Mouse (Mus musculus) myocyte (in vitro differentiated cells): ENCODE results near the gene Vax2.

Experiments used
- E2F4 ChIP-seq: IDR thresholded peaks from one replicate; pipeline ENCODE4 v1.6.1; 2011; ENCODE audit warnings: mild to moderate bottlenecking, control low read depth, moderate library complexity; ENCODE audit not compliant: insufficient read depth
- MAX ChIP-seq: IDR thresholded peaks from one replicate; pipeline ENCODE4 v1.6.1; 2011; ENCODE audit warnings: low read depth, mild to moderate bottlenecking, control low read depth
- POLR2A ChIP-seq: IDR thresholded peaks from one replicate; pipeline ENCODE4 v1.6.1; 2011; ENCODE audit warnings: low read depth, mild to moderate bottlenecking, control low read depth, moderate library complexity; ENCODE audit not compliant: insufficient read length
- POLR2AphosphoS2 ChIP-seq: IDR thresholded peaks from one replicate; pipeline ENCODE4 v1.6.1; 2011; ENCODE audit warnings: low read depth, control low read depth; ENCODE audit not compliant: insufficient read length
- REST ChIP-seq: IDR thresholded peaks from one replicate; pipeline ENCODE4 v1.6.1; 2011; ENCODE audit warnings: mild to moderate bottlenecking, control low read depth, moderate library complexity; ENCODE audit not compliant: insufficient read depth, insufficient read length
- SRF ChIP-seq: IDR thresholded peaks from one replicate; pipeline ENCODE4 v1.6.1; 2011; ENCODE audit warnings: low read depth; ENCODE audit not compliant: control insufficient read depth, insufficient read length
- TCF3 ChIP-seq: IDR thresholded peaks from one replicate; pipeline ENCODE4 v1.6.1; 2011; ENCODE audit warnings: low read depth, control low read depth; ENCODE audit not compliant: insufficient read length
- USF1 ChIP-seq: IDR thresholded peaks from one replicate; pipeline ENCODE4 v1.6.1; 2011; ENCODE audit warnings: low read depth, mild to moderate bottlenecking, control low read depth, moderate library complexity

DNA sequence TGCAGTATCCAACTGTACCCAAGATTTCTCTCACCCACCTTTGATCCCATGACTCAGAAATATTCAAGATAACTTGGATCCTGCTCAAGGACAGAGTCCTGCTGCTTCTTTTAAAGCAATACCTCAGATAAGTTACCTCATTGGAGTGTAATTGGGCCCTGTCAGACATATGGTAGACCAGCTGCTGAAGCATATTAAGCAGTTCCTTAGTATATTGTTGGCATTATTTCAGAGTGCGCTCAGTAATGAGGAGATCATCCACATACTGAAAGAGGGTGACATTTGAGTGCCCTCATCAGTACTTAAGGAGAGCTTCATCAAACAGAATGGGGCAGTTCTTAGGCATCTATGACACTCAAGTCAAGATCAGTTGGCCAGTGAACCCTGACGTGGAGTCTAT is 46.1 kb upstream of the Vax2 start:
- TF ChIP-seq POLR2A (no peak), REST (no peak), SRF (no peak), E2F4 (no peak), USF1 (no peak), POLR2AphosphoS2 (no peak), TCF3 (no peak), MAX (no peak)
